Mouse (Mus musculus): ENCODE data around the gene Ntan1. TPM values are rescaled to one million over a fixed set of nuclear protein-coding genes. Genes with fewer than 3 reads are reported as not detected.
A peak's percentile ranks its signal among the peaks of the same experiment; 100 is the strongest.

Ntan1 gene
- total and polyA plus RNA-seq, 2 experiments = 25.2 to 32.1 TPM

DNA sequence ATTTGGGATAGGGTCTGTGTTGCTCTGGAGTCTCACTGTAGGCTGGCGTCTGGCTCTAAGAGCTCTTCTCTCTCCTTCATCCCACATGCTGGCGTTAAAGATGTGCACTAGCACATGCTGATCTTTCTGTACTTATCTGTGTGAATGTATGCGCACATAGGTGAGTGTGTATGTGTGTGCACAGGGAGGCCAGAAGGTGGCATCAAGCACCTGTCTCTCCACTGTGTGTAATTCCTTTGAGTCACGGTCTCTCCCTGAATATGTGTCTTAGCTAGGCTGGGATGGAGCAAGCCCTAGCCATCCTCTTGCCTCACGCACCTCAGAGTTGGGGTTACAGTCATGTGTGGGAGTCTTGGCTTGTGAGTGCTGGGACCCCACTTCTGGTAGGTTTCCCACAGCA, 2.1 kb downstream of the Ntan1 start:
- no peak overlapping the region for H3K4me3 ChIP-seq (ENCODE audit: insufficient read depth, low read depth, low read length)

DNA sequence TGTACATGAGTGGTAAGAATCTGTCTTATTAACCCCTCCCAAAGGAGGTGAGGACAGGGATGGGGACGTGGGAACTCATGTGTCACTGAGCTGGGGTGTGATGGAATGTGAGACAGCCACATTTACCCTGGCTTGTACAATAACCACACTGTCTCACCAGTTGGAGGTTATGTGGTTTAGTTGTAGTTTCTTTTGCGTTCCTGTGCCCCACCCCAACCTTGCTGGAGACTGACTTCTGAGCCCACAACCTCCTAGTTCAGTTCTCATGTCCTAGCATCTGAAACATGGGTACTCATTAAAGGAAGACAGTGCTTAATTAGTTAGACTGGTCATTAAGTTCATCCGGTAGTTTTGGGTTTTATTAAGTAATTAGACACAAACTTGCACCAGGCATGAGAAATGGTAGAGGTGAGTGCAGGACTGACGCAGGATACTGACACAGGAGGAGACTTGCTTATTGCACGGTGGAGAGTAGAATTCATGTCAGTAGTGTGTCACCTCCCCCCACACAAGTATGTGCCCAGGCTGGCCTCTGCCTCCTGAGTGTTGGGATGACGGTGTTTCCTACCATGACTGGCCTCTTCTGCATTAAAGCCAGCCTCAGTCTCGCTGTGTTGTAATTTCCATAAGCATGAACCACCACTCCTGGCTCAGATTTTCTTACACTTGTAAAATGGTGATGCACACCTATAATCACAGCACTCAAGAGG, 7.3 kb downstream of the Ntan1 start:
- WGBS = 84% methylated on average over 7 of the region's 7 CpGs

More for the DNA sequence above, 2.1 kb downstream of the Ntan1 start:
- 96% methylated on average over 5 of the region's 5 CpGs for WGBS
- Histone ChIP-seq H3K79me2 (ENCODE audit: control insufficient read depth, insufficient read depth, low read length) (no peaks in the 10 kb centered on the region; the same call in 1 of the 2 replicates), H3K4me1 (ENCODE audit: control insufficient read depth, insufficient read depth, low read length) (peaks cover 5% of the 10 kb centered on the region; the same call in 1 of the 2 replicates), H3K27me3 (ENCODE audit: control insufficient read depth, insufficient read depth, low read length) (no peaks in the 10 kb centered on the region), H3K27ac (replicated peaks; ENCODE audit: insufficient read depth, low read depth, low read length) (no peak overlapping the region), H3K9ac (ENCODE audit: low read depth, low read length) (no peak overlapping the region), H3K36me3 (ENCODE audit: control insufficient read depth, insufficient read depth, low read length) (no peaks in the 10 kb centered on the region)
- no peak for DNase-seq (ENCODE audit: extremely low read depth, low read depth, low spot score)
- TF ChIP-seq CTCF (IDR thresholded peaks at IDR 0.05; ENCODE audit: low read depth, low read length) (no peak), POLR2A (IDR thresholded peaks at IDR 0.05; ENCODE audit: extremely low read depth, insufficient read depth, low read length) (no peak)

DNA sequence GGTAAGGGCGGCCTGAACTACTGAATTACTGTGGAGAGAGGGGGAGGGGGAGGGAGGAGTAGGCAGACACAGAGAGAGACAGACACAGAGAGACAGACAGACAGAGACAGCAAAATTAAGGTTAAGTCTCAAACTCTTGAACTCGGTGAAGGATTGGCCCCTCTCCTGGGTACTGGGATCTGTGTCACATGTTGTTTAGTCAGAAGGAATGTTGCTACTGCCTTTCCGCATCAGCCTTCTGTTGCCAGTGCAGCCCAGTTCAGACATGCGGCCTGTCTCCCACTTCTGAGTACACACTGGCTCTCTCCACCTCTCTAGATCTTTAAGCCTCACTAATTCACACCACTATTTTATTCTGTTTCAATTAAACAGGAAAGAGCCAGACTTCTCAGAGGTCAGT, 7.9 kb downstream of the Ntan1 start:
- Histone ChIP-seq H3K36me3 (ENCODE audit: control insufficient read depth, insufficient read depth, low read length) (peaks cover 6% of the 10 kb centered on the region), H3K4me1 (ENCODE audit: control insufficient read depth, insufficient read depth, low read length) (peaks cover 2% of the 10 kb centered on the region; the same call in 1 of the 2 replicates), H3K27me3 (ENCODE audit: control insufficient read depth, insufficient read depth, low read length) (no peaks in the 10 kb centered on the region), H3K79me2 (ENCODE audit: control insufficient read depth, insufficient read depth, low read length) (no peaks in the 10 kb centered on the region), H3K9ac (ENCODE audit: low read depth, low read length) (no peak overlapping the region), H3K27ac (replicated peaks; ENCODE audit: insufficient read depth, low read depth, low read length) (no peak overlapping the region), H3K4me3 (ENCODE audit: insufficient read depth, low read depth, low read length) (no peak overlapping the region)
- DNase-seq (ENCODE audit: extremely low read depth, low read depth, low spot score) = no peak
- no peak for TF ChIP-seq CTCF (IDR thresholded peaks at IDR 0.05; ENCODE audit: low read depth, low read length)
- WGBS = 90% methylated on average over 4 of the region's 4 CpGs

More for the DNA sequence above, 7.3 kb downstream of the Ntan1 start:
- no peak overlapping the region for H3K4me3 ChIP-seq (ENCODE audit: insufficient read depth, low read depth, low read length)
- TF ChIP-seq CTCF (IDR thresholded peaks at IDR 0.05; ENCODE audit: low read depth, low read length) (no peak), POLR2A (IDR thresholded peaks at IDR 0.05; ENCODE audit: extremely low read depth, insufficient read depth, low read length) (no peak)
- H3K36me3 ChIP-seq (ENCODE audit: control insufficient read depth, insufficient read depth, low read length) = peaks cover 6% of the 10 kb centered on the region
- H3K27me3 ChIP-seq (ENCODE audit: control insufficient read depth, insufficient read depth, low read length) = no peaks in the 10 kb centered on the region
- no peaks in the 10 kb centered on the region for H3K79me2 ChIP-seq (ENCODE audit: control insufficient read depth, insufficient read depth, low read length)
- no peak overlapping the region for H3K9ac ChIP-seq (ENCODE audit: low read depth, low read length)
- no peaks in the 10 kb centered on the region for H3K4me1 ChIP-seq (ENCODE audit: control insufficient read depth, insufficient read depth, low read length)
- no peak overlapping the region for H3K27ac ChIP-seq (replicated peaks; ENCODE audit: insufficient read depth, low read depth, low read length)
- no peak for DNase-seq (ENCODE audit: extremely low read depth, low read depth, low spot score)

DNA sequence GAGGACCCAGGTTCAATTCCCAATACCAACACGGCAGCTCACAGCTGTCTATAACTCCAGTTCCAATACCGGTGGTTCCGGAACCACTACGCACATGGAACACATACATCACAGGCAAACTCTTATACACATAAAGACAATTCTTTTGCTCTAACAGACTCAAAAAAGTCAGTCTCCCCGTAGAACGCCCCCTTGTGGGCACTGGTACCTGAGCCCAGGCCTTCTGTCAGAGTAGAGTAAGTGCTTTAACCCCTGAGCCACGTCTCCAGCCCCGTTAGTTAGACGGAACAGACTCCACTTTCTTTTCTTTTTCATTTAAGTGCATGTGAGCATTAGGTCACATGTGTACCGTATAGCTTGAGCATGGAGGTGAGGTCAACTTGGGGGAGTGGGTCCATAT, 11.8 kb downstream of the Ntan1 start:
- Histone ChIP-seq H3K4me3 (ENCODE audit: insufficient read depth, low read depth, low read length) (no peak overlapping the region), H3K79me2 (ENCODE audit: control insufficient read depth, insufficient read depth, low read length) (no peaks in the 10 kb centered on the region), H3K27me3 (ENCODE audit: control insufficient read depth, insufficient read depth, low read length) (no peaks in the 10 kb centered on the region), H3K36me3 (ENCODE audit: control insufficient read depth, insufficient read depth, low read length) (peaks cover 30% of the 10 kb centered on the region), H3K4me1 (ENCODE audit: control insufficient read depth, insufficient read depth, low read length) (peaks cover 4% of the 10 kb centered on the region; the same call in 1 of the 2 replicates), H3K9ac (ENCODE audit: low read depth, low read length) (no peak overlapping the region), H3K27ac (replicated peaks; ENCODE audit: insufficient read depth, low read depth, low read length) (no peak overlapping the region)
- TF ChIP-seq CTCF (IDR thresholded peaks at IDR 0.05; ENCODE audit: low read depth, low read length) (no peak), POLR2A (IDR thresholded peaks at IDR 0.05; ENCODE audit: extremely low read depth, insufficient read depth, low read length) (no peak)
- DNase-seq (ENCODE audit: extremely low read depth, low read depth, low spot score) = no peak
- 96% methylated on average over 10 of the region's 10 CpGs for WGBS

DNA sequence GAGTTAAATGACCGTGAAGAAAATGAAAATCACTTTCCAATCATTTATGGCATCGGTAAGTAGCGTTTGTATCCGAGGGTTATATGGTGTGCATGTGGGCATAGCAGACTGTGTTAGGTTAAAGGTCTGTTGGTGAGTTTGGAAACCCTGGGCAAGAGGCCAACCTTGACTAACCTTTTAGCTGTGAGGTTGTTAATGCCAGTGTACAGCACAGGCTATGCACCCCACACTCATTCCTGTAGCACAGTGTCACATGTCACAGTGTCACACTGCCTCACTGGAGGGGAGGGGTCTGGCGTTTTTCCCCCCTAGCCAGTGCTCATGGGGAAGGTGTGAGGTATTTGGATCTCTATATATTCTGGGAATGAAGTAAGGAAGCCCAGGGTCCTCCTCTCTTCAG, 13.0 kb downstream of the Ntan1 start:
- Histone ChIP-seq H3K27me3 (ENCODE audit: control insufficient read depth, insufficient read depth, low read length) (no peaks in the 10 kb centered on the region), H3K4me1 (ENCODE audit: control insufficient read depth, insufficient read depth, low read length) (peaks cover 4% of the 10 kb centered on the region; the same call in 1 of the 2 replicates), H3K9ac (ENCODE audit: low read depth, low read length) (no peak overlapping the region), H3K27ac (replicated peaks; ENCODE audit: insufficient read depth, low read depth, low read length) (no peak overlapping the region), H3K36me3 (ENCODE audit: control insufficient read depth, insufficient read depth, low read length) (peaks cover 41% of the 10 kb centered on the region), H3K4me3 (ENCODE audit: insufficient read depth, low read depth, low read length) (no peak overlapping the region), H3K79me2 (ENCODE audit: control insufficient read depth, insufficient read depth, low read length) (no peaks in the 10 kb centered on the region)
- DNase-seq (ENCODE audit: extremely low read depth, low read depth, low spot score) = peak; percentile 88
- 25% methylated on average over 5 of the region's 5 CpGs for WGBS
- TF ChIP-seq POLR2A (IDR thresholded peaks at IDR 0.05; ENCODE audit: extremely low read depth, insufficient read depth, low read length) = no peak
- TF ChIP-seq CTCF (IDR thresholded peaks at IDR 0.05; ENCODE audit: low read depth, low read length) = no peak

DNA sequence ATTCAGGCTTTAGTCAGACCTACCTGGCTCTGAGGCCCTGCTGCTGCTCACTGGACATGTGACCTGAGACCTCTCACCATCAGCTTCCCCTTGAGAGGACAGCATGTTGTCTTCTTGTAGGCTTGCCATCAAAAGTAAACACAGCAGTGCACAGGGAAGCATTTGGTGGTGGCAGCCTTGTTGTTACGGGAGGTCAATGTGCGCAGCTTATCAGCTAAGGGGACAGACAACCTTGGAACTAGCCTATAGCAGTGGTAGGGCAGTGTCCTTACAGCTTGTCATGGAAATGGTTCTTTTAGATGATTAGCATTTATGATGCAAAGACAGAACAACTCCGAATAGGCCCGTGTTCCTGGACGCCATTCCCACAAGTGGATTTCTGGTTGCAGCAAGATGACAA, 15.7 kb downstream of the Ntan1 start:
- peaks cover 59% of the 10 kb centered on the region for H3K36me3 ChIP-seq (ENCODE audit: control insufficient read depth, insufficient read depth, low read length)
- peaks cover 4% of the 10 kb centered on the region; the same call in 1 of the 2 replicates for H3K4me1 ChIP-seq (ENCODE audit: control insufficient read depth, insufficient read depth, low read length)
- no peak for DNase-seq (ENCODE audit: extremely low read depth, low read depth, low spot score)
- 88% methylated on average over 5 of the region's 5 CpGs for WGBS
- no peak overlapping the region for H3K27ac ChIP-seq (replicated peaks; ENCODE audit: insufficient read depth, low read depth, low read length)
- H3K9ac ChIP-seq (ENCODE audit: low read depth, low read length) = no peak overlapping the region
- TF ChIP-seq POLR2A (IDR thresholded peaks at IDR 0.05; ENCODE audit: extremely low read depth, insufficient read depth, low read length) (no peak), CTCF (IDR thresholded peaks at IDR 0.05; ENCODE audit: low read depth, low read length) (no peak)
- H3K27me3 ChIP-seq (ENCODE audit: control insufficient read depth, insufficient read depth, low read length) = no peaks in the 10 kb centered on the region
- H3K79me2 ChIP-seq (ENCODE audit: control insufficient read depth, insufficient read depth, low read length) = no peaks in the 10 kb centered on the region
- H3K4me3 ChIP-seq (ENCODE audit: insufficient read depth, low read depth, low read length) = no peak overlapping the region
